Mouse (Mus musculus) frontal cortex, postnatal 14 days (tissue): ENCODE measurements around the gene Serpina1f.
"Not testable (repeated sequence)": the region's sequence is repeated elsewhere in the genome, so short reads cannot be mapped to it uniquely, and the experiment has no call there.

Experiments
- DNase-seq, 2 experiments: peaks; one replicate each; pipeline ENCODE4 v3.0.0; 2022; ENCODE audit warnings: low spot score in 2 of 2

The Serpina1f gene

DNA sequence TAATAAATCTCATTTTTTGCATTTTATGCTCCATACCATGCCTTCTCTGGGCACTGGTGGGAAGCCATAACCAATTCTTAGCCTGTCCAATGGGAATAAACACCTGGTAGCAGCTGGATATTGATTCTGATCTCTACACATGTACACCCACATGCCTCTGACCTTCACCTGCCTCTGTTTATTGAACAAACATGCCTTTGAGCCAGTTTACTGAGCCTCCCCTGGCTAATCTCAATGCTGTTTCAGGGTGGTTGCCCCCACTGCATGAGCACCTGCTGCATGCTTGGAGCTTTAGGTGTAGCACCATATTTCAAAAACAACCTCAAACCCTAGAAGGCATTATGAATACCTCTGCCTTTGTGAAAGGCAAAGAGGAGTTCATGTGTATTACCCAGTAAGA lies 33.3 kb downstream of the Serpina1f start:
- DNase-seq = not testable (repeated sequence)

DNA sequence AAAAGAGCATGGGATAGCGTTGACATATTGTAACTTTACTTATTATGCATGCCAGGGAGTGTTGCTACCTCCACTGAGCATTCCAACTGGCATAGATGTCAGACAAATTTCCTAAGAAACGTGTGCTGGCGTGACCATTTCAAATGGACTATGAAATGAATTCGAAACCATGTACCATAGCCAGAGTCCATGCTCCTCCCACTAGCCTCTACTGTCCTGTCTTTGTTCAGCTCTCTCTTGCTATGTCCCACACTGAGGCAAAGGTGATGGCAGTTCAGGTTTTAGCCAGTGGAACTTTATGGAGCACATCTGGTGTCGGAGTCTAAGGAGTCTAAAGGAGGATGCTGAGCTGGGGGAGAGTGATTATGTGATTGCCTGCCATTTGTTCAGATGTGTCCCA lies 35.3 kb downstream of the Serpina1f start:
- no peak for DNase-seq

- DNase-seq = no peak
Measured at GRCm38 (mm10) chr12:103659171-103659570, 36.2 kb downstream of the Serpina1f start.

- DNase-seq = no peak
Measured at GRCm38 (mm10) chr12:103657991-103658390, 37.3 kb downstream of the Serpina1f start.

GRCm38 (mm10) chr12:103656848-103657626 lies 38.3 kb downstream of the Serpina1f start, which contains the start of gene Serpina6:
Gene Serpina6, minus strand, starts transcription at chr12:103657212.
- DNase-seq = no peak

DNA sequence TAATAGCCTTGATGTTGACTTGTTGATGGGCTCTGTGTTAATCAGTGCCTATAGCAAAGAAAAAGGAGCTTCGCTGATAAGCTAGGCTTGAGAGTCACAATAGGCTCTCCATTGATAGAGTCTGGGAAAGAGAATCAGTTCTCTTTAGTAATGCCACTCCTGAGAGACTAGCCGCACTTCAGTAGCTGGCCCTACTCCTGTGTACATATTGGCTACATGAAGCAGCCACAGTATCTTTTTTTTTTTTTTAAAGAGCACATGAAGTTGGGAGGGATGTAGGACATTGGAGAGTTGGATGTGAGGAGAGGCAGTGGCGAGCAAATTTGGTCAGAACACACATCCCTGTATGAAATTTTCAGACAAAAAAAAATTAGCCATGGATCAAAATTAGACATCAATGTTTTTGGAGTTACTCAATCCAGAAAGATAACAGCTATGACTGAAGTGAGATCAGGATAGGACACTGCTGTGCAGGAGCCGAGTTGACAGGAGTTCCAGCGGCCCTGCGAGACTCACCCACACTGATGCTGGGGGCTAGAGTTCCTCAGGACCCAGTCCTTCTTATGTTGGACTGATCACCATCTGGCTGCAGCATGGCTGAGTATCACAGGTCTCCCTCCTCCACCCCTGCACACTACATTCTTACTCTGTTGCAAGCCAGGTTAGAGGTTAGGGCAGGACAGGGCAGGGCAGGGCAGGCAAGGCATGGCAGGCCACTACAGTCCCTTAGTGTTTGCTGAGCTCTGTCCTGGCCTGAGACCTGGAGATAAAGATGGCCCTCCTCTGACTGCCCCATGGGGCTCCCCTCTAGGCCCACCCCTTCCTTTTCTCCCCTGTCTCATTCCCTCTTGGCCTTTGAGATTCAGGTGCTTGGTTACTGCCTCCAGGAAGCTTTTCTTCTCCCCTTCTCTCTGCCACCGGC lies 39.9 kb downstream of the Serpina1f start:
- no peak for DNase-seq

DNA sequence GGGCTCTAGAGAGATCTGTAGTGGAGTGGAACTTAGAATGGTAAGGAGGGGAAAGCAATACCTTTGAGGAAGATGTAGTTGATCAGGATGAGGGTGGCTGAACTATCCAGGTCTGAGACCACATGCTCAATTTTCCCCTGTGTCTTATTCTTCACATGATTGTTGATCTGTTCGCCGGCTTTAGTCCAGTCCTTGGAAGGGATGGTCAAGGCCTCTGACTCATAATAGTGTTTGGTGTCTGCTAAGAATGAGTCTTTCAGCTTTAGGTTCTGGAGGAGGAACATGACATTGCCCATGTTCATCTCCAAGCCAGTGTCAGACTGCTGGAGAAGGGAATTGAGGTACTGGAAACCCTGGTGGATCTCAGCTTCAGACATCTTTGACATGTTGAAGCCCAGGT lies 41.5 kb downstream of the Serpina1f start:
- no peak for DNase-seq

DNA sequence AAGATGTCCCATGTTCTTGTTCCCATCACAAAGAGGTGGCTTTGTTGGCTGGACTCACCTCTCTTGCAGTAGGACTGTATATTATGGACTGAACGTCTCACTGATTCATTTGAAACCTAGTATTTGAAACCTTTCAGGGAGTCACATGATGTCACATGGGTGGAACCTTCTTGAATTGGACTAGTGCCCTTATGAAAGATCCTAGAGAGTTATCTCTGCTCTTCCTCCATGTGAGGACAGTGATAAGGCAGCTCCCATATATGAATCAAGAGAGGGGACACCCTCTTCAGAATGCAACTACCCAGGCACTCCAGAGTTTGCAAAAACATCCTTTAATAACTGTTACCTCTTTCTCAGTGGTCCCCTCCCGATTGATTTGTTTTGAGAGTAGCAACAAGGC lies 49.0 kb downstream of the Serpina1f start:
- DNase-seq = no peak

- DNase-seq = no peak
Measured at GRCm38 (mm10) chr12:103644601-103645000, 50.7 kb downstream of the Serpina1f start.

GRCm38 (mm10) chr12:103643818-103644217 lies 51.5 kb downstream of the Serpina1f start:
- DNase-seq = no peak

DNA sequence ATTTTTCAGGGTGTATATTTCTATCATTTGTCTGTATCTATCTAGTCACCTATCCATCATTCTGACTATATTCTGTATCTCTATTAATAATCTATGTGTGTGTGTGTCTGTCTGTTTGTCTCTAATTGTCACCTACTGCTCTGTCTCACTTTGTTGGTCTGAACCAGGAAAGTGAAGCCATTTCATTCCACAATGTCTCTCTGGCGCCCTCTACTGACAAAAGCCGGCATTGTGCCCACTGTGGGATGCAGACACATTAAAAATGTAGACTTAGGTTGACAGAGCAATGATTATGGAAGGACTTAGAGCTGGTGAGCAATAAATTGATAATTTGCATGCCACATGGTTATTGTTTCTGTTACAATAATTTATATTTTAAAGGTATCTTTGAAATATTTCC lies 52.0 kb downstream of the Serpina1f start:
- peak; percentile 36 to 86 for DNase-seq
